Mouse (Mus musculus) lung, embryonic 16.5 days (tissue): ENCODE results near the gene Khnyn. TPM values are rescaled to one million over a fixed set of nuclear protein-coding genes. Genes with fewer than 3 reads are reported as not detected.

ENCODE experiments used
- ATAC-seq: fragments of 200-750 bp; cut with Nextera tagmentation; 2 replicates; pipeline ENCODE4 v1.8.0; 2017; ENCODE audit warnings: low read depth, mild to moderate bottlenecking, moderate library complexity
- H3K27ac ChIP-seq: fragments of 300-500 bp; sonication (generic); 2 replicates; pipeline ENCODE4 v1.5.1; 2014; ENCODE audit warnings: mild to moderate bottlenecking, control low read depth, low read length
- H3K27me3 ChIP-seq: fragments of 300-500 bp; sonication (generic); 2 replicates; pipeline ENCODE4 v1.6.1; 2014; ENCODE audit warnings: low read depth, low read length, mixed read lengths; ENCODE audit not compliant: control insufficient read depth, insufficient read depth
- H3K36me3 ChIP-seq: fragments of 300-500 bp; sonication (generic); 2 replicates; pipeline ENCODE4 v1.6.1; 2014; ENCODE audit warnings: low read length; ENCODE audit not compliant: control insufficient read depth, insufficient read depth
- H3K4me1 ChIP-seq: fragments of 300-500 bp; sonication (generic); replicated peaks from 2 replicates; pipeline ENCODE4 v1.6.1; 2014; ENCODE audit warnings: low read length, mixed read lengths; ENCODE audit not compliant: control insufficient read depth, insufficient read depth
- H3K4me2 ChIP-seq: fragments of 300-500 bp; sonication (generic); 2 replicates; pipeline ENCODE4 v1.6.1; 2014; ENCODE audit warnings: low read depth, low read length, control low read depth
- H3K4me3 ChIP-seq: fragments of 300-500 bp; sonication (generic); 2 replicates; pipeline ENCODE4 v1.5.1; 2014; ENCODE audit warnings: mild to moderate bottlenecking, low read length, control low read depth
- H3K9ac ChIP-seq: fragments of 300-500 bp; sonication (generic); 2 replicates; pipeline ENCODE4 v1.6.1; 2014; ENCODE audit warnings: low read length, control low read depth
- H3K9me3 ChIP-seq: fragments of 300-500 bp; sonication (generic); 2 replicates; pipeline ENCODE4 v1.6.1; 2016; ENCODE audit warnings: low read length; ENCODE audit not compliant: control insufficient read depth
- WGBS: fragments of 180-500 bp; shearing (Covaris S2); extraction: QIAGEN DNeasy Blood & Tissue Kit; methylation state at CpG from one replicate; pipeline ENCODE4 v1.1.7; 2014; 5-methylcytosine and 5-hydroxymethylcytosine counted together
- polyA plus RNA-seq: library from polyadenylated mRNA; unstranded; fragments of >200 nt; fragmentation: Nextera tagmentation; extraction: Ambion mirVana; gene quantifications from 2 replicates; pipeline ENCODE4 v1.2.1, GENCODE M21; 2015

The Khnyn gene
- polyA plus RNA-seq, 1 experiment from 2014 or later, result 17.8 TPM

GRCm38 (mm10) chr14:55853621-55854285, 31.0 kb upstream of the Khnyn start, which contains the start of gene Nynrin:
Nynrin (plus strand) TSS chr14:55854010.
- Histone ChIP-seq H3K27ac (peak within 1 kb of the TSS; percentile 99), H3K4me1 (peaks cover 48% of the 10 kb centered on the region), H3K27me3 (no peaks in the 10 kb centered on the region), H3K9ac (peak within 1 kb of the TSS; percentile 80), H3K9me3 (no peaks in the 10 kb centered on the region), H3K4me2 (peak within 1 kb of the TSS; percentile 76), H3K4me3 (peak within 1 kb of the TSS; percentile 69), H3K36me3 (no peaks in the 10 kb centered on the region; the same call in 1 of the 2 replicates)
- 0% methylated on average over 28 of the region's 33 CpGs for WGBS
- peak; percentile 91 for ATAC-seq

- Histone ChIP-seq H3K9ac (peak overlapping the region; percentile 80), H3K27ac (peak overlapping the region; percentile 99), H3K36me3 (no peaks in the 10 kb centered on the region; the same call in 1 of the 2 replicates), H3K4me1 (peaks cover 50% of the 10 kb centered on the region), H3K4me2 (peak overlapping the region; percentile 76), H3K4me3 (peak overlapping the region; percentile 69), H3K27me3 (no peaks in the 10 kb centered on the region), H3K9me3 (no peaks in the 10 kb centered on the region)
- whole genome bisulfite sequencing, result 0% methylated on average over 9 of the region's 9 CpGs
- peak; percentile 29 for ATAC-seq
Observed at GRCm38 (mm10) chr14:55854406-55855100, 30.2 kb upstream of the Khnyn start.

- Histone ChIP-seq H3K27me3 (no peaks in the 10 kb centered on the region), H3K9ac (peak overlapping the region; percentile 80), H3K4me2 (peak overlapping the region; percentile 76), H3K9me3 (no peaks in the 10 kb centered on the region), H3K36me3 (no peaks in the 10 kb centered on the region; the same call in 1 of the 2 replicates), H3K27ac (peak overlapping the region; percentile 99), H3K4me1 (peaks cover 50% of the 10 kb centered on the region), H3K4me3 (peak overlapping the region; percentile 69)
- 5% methylated on average over 4 of the region's 4 CpGs for WGBS
- ATAC-seq, result peak; percentile 10
Observed at GRCm38 (mm10) chr14:55855101-55855561, 29.6 kb upstream of the Khnyn start.

GRCm38 (mm10) chr14:55857588-55857987, 27.2 kb upstream of the Khnyn start:
- WGBS, result 34% methylated on average over 4 of the region's 4 CpGs
- no peaks in the 10 kb centered on the region for H3K27me3 ChIP-seq
- peak overlapping the region; percentile 29; the same call in 1 of the 2 replicates for H3K9ac ChIP-seq
- peak overlapping the region; percentile 0 for H3K27ac ChIP-seq
- H3K9me3 ChIP-seq, result no peaks in the 10 kb centered on the region
- ATAC-seq, result no peak
- H3K36me3 ChIP-seq, result no peaks in the 10 kb centered on the region; the same call in 1 of the 2 replicates
- H3K4me1 ChIP-seq, result peaks cover 53% of the 10 kb centered on the region
- peak overlapping the region; percentile 36 for H3K4me2 ChIP-seq
- 0 out of 2 replicates have a peak overlapping the region, but pooled peaks have one; percentile 0 for H3K4me3 ChIP-seq

GRCm38 (mm10) chr14:55862186-55862585, 22.6 kb upstream of the Khnyn start:
- H3K27ac ChIP-seq, result no peak overlapping the region
- 56% methylated on average over 6 of the region's 6 CpGs for WGBS
- H3K4me2 ChIP-seq, result no peak overlapping the region
- H3K9me3 ChIP-seq, result no peaks in the 10 kb centered on the region
- H3K27me3 ChIP-seq, result no peaks in the 10 kb centered on the region
- no peak overlapping the region for H3K4me3 ChIP-seq
- H3K4me1 ChIP-seq, result peaks cover 29% of the 10 kb centered on the region
- H3K9ac ChIP-seq, result no peak overlapping the region
- peaks cover 25% of the 10 kb centered on the region for H3K36me3 ChIP-seq
- no peak for ATAC-seq

GRCm38 (mm10) chr14:55862970-55863369, 21.8 kb upstream of the Khnyn start:
- no peaks in the 10 kb centered on the region for H3K9me3 ChIP-seq
- no peaks in the 10 kb centered on the region for H3K27me3 ChIP-seq
- H3K27ac ChIP-seq, result no peak overlapping the region
- peaks cover 29% of the 10 kb centered on the region for H3K36me3 ChIP-seq
- H3K4me3 ChIP-seq, result no peak overlapping the region
- H3K4me1 ChIP-seq, result peaks cover 22% of the 10 kb centered on the region
- H3K9ac ChIP-seq, result no peak overlapping the region
- no peak overlapping the region for H3K4me2 ChIP-seq
- WGBS, result 93% methylated on average over 10 of the region's 10 CpGs
- no peak for ATAC-seq

- 24% methylated on average over 7 of the region's 7 CpGs for WGBS
- peaks cover 19% of the 10 kb centered on the region for H3K4me1 ChIP-seq
- H3K27ac ChIP-seq, result no peak overlapping the region
- no peaks in the 10 kb centered on the region for H3K27me3 ChIP-seq
- H3K9me3 ChIP-seq, result no peaks in the 10 kb centered on the region
- H3K4me2 ChIP-seq, result no peak overlapping the region
- H3K9ac ChIP-seq, result peak overlapping the region; percentile 13; the same call in 1 of the 2 replicates
- peak; percentile 75 for ATAC-seq
- H3K36me3 ChIP-seq, result peaks cover 36% of the 10 kb centered on the region
- no peak overlapping the region for H3K4me3 ChIP-seq
Observed at GRCm38 (mm10) chr14:55863773-55864172, 21.0 kb upstream of the Khnyn start.

- H3K4me1 ChIP-seq, result peaks cover 8% of the 10 kb centered on the region
- no peak for ATAC-seq
- no peak overlapping the region for H3K4me2 ChIP-seq
- H3K9me3 ChIP-seq, result no peaks in the 10 kb centered on the region
- no peaks in the 10 kb centered on the region for H3K27me3 ChIP-seq
- no peak overlapping the region for H3K9ac ChIP-seq
- 32% methylated on average over 4 of the region's 4 CpGs for WGBS
- no peak overlapping the region for H3K4me3 ChIP-seq
- no peak overlapping the region for H3K27ac ChIP-seq
- peaks cover 61% of the 10 kb centered on the region for H3K36me3 ChIP-seq
Observed at GRCm38 (mm10) chr14:55866962-55867361, 17.8 kb upstream of the Khnyn start.
